Mouse (Mus musculus): ENCODE measurements around the gene Zfp612.
"Not testable (repeated sequence)": the region's sequence is repeated elsewhere in the genome, so short reads cannot be mapped to it uniquely, and the experiment has no call there.

The Zfp612 gene

GRCm38 (mm10) chr8:110079282-110080221, at the start of gene Zfp612:
TSS of gene Zfp612 (plus strand) at chr8:110079746.
- DNase-seq = peak; percentile 89 to 90

- not testable (repeated sequence) for DNase-seq
These were observed 45.8 kb upstream of the Zfp612 start for GRCm38 (mm10) chr8:110033771-110034170.

- no peak for DNase-seq
These were observed 45.2 kb upstream of the Zfp612 start for GRCm38 (mm10) chr8:110034331-110034730.

DNA sequence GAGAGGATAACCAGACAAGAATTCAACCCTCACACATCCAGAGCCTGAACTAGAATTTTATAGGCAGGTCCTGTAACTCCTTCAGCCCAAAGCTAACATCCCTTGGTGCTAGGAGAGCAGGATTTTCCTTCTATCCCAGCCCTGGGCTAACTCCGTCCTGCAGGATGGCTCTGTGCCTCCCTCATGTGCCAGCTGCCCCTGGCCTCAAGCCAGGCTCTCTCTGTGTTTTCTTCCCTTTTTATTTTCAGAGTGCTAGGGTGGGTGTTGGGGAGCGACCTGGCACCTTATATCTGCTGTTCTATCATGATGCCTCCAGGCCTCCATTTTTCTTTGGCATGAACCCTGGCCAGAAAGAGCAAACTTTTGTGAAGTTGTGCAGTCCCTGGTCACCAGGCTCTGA, 43.4 kb upstream of the Zfp612 start:
- peak; percentile 61 to 67 for DNase-seq

- DNase-seq = no peak
These were observed 40.3 kb upstream of the Zfp612 start for GRCm38 (mm10) chr8:110039216-110039615.

DNA sequence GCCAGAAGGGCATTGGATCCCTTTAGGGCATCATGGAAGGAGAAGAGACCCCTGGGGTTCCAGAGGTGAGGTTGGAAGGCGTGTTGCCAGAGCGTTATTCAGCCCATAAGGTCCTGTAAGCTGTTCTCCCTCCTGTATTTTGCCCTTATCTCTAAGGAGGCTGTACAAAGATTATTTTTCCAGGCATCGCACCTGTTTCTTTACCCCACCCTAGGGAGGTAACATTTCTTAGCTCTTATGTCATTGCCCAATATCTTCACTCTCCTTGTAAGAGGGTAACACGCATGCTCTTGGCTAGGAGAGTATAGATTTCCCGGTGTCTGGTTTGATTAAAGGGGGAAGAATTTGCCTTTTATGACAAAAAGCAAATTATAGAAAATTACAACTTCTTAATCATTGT, 39.9 kb upstream of the Zfp612 start, which contains the start of gene Chst4:
Chst4 (minus strand) TSS at position 82 of the 400 bp plus-strand sequence.
- no peak for DNase-seq

DNA sequence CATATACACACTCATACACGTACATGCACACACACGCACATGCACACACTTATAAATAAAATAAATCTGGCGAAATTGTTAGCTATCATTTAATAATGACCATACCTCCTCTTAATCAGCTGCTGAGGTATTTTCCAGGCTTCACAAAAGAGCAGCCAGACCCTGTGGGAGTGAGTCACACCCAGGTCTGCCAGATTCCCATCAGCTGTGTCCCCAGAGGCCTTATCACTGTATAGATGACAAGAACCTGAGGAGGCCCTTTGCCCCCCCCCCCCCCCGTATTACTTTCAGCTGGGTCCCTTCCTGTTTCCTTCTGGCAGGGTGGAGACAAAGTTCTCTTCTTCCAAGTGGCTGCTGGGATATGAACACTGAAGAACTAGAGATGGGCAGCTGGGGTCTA, 39.0 kb upstream of the Zfp612 start:
- DNase-seq = no peak

DNA sequence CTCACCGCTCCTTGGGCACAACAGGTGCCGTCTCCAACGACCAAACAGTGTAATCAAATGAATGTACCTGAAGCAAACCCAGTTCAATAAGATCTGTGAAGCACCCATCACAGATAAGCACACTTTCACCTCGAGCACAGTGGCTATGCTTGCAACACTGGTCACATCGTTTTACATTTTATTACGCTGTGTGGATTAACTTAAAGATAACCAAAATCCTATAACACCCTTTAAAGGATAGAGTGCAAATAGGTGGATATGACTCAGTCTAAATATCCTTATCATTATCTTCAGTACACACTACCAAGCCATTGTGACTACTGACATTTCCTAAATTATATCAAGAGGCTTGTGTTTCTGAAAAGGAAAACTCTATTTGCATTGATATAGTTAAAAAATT, 28.3 kb upstream of the Zfp612 start:
- no peak for DNase-seq

- no peak for DNase-seq
These were observed 21.3 kb upstream of the Zfp612 start for GRCm38 (mm10) chr8:110058207-110058606.

DNA sequence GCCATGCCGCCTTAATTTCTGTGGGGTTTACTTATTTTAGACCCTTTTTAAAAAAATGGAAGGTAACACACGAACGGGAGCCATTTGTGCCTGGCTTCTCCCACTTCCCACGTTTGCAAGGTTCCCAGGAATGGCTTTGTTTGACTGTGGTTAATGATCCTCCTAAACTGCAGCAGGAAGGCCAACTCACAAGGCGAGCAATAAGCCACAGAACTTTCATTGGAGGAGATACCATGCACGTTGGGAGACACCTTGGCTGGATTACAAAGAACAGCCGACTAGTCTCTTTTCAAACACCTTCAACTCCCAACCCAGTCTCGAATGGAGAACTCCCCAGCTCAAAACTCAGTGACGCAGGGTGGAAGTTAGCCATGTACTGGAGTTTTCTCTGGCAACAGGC, 15.4 kb upstream of the Zfp612 start:
- DNase-seq = no peak

- peak; percentile 46 to 72 for DNase-seq
These were observed 14.8 kb upstream of the Zfp612 start for GRCm38 (mm10) chr8:110064606-110065365.

DNA sequence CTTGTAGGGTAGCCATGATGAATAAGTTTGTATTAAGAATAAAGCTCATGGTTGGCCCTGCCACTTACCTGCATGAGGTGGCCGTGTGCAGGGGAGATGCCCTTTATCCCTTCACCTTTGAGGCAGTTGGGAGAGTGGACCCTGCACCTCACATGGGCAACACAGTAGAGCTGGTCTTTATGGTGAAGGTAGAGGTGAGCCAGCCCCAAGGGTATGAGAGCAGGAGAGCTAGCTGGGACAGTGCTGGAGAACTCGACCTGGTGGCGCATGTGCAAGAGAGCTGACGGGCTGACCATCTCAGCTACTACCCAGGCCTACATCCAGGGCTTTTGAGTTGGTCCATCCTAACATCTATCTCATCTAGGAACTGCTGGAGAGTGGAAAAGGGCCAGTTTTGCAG, 13.9 kb upstream of the Zfp612 start:
- DNase-seq = no peak

DNA sequence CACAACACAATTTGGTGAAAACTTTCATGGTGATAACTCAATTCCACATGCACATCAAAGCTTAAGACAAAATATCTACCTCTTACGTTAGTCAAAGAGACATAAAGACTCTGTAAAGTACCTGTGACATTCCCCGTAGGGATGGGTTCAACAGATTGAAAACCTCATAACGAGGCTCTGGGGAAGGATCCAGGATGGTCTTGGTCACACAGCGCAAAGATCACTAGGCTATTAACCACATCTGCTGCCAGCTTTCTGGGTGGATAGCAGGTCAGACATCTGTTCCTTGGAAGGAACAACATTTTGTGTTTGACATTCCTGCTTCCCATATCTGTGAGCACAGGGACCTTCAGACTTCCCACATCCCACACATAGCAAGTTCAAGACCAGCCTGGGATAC, 9.8 kb upstream of the Zfp612 start:
- no peak for DNase-seq

DNA sequence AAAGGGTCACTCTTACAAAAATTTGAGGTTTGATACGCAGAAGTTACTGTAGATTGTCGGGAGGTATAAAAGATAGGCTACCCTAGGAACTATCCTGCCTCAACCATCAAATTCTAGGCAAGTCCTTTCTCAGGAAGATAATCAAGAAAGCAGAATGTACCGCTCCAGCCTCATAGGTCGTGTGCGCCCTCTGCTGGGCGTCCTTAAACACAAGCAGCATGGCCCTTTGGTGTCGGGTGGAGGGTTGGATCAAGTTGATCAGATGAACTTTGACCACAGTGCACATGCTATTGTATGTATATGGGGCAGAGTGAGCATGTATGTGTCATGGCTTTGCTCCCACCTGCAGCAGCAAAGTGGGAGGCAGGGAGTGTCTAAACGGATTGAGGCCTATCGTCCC, 7.9 kb upstream of the Zfp612 start:
- peak; percentile 82 to 87 for DNase-seq

DNA sequence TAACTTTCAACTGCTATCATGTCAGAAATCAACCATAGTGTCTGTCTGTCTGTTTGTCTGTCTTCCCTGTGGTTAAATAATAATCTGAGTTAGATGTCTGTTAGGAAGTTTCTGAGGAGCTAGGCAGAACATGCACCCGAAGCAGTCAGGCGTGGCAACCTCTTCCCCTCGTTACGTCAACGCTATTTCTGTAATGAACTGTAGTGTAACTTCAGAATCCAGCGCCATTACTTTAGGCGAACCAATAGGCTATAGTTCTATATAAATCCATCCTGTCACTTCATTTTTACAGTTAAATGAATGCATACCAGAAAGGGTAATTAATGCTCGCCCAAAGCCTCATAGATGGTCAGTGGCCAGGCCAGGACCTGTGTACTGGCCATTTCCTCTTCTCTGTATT, 5.0 kb upstream of the Zfp612 start:
- no peak for DNase-seq

DNA sequence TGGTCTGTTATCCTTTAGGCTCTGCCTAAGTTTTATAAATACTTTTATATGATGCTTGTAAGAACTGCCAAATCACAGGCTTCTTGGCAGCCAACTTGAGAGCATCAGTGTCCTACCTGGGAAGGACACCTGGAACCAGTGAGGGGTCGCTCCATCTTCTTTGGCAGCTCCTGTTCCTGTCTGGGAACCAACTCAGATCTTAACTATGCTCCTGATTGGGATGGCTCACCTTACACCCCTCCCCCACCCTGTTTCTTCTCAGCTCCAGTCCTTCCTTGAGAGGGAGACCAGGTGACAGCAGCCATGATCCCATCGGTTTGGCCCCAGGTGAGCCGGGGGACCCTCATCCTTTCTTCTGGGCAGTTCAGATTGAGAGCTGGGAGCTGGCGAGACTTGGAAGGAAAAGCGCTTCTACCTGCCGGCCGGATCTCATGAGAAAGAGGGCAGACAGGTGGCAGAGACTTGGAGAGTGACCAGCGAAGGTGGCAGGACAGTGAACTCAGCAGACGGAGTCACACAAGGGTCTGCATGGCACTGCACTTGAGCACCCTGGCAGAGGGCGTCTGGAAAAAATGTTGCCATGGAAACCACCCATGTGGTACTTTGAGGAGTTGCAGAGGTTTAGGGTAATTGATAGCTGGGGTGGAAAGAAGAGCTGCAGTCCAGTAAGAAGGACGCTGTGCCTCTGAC, 3.0 kb downstream of the Zfp612 start:
- peak; percentile 62 to 67 for DNase-seq

- peak; percentile 62 to 71 for DNase-seq
These were observed 12.3 kb downstream of the Zfp612 start for GRCm38 (mm10) chr8:110091869-110092268.

DNA sequence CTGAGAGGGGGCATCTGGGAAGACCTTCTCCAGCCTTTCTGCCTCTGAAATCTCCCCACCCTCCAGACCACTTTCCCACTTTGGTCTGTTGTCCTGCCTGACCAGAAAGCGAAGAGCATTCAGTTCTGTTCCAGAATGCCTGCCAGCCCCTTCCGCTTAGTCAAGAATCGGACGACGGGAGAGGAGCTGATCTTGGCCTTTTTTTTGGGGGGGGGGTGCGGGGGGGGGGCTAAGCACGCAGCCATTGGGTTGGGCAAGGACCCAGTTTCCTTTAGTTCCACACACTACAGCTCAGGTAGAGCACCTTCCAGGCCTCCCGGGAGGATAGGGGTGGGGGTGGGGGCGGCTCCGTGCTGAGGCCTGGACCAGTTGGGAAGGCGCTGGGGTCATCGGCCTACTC, 21.4 kb downstream of the Zfp612 start, which contains the start of gene Gm21964:
Gm21964 (plus strand) TSS at position 301 of the 400 bp plus-strand sequence.
- DNase-seq = no peak

- DNase-seq = no peak
These were observed 22.1 kb downstream of the Zfp612 start for GRCm38 (mm10) chr8:110101676-110102075.

- peak in 1 of 2 experiments; percentile 47 for DNase-seq
These were observed 23.1 kb downstream of the Zfp612 start, which contains the start of gene Gm17720 for GRCm38 (mm10) chr8:110102653-110103052. TSS of gene Gm17720 (minus strand) at chr8:110102753.

DNA sequence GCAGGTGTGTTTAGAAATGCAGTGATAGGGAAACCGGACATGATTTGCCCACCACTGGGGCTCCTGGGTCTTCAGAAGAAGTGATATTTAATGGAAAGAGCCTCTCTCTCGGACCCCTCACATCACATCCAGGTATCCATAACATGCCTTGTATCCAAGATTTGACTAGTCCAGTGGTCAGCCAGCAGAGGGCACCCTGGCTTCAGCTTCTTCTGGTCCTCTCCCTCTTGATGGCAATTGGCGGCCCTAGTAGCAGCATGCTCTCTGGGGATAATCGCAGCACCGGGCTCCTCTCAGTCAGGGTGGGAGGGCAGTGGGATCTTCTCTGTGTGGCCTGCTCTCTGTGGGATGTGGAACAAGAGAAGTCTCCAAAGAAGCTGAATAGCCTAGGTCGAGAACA, 40.2 kb downstream of the Zfp612 start:
- peak; percentile 83 to 85 for DNase-seq

- DNase-seq = peak; percentile 93 to 97
These were observed 51.0 kb downstream of the Zfp612 start for GRCm38 (mm10) chr8:110130537-110130936.

- peak; percentile 38 to 44 for DNase-seq
These were observed 54.7 kb downstream of the Zfp612 start for GRCm38 (mm10) chr8:110134236-110134635.

Measured in cerebellum, postnatal 14 days (tissue).